18 mouse cellular contexts compared by ENCODE assay signal in the genomic region with DNA sequence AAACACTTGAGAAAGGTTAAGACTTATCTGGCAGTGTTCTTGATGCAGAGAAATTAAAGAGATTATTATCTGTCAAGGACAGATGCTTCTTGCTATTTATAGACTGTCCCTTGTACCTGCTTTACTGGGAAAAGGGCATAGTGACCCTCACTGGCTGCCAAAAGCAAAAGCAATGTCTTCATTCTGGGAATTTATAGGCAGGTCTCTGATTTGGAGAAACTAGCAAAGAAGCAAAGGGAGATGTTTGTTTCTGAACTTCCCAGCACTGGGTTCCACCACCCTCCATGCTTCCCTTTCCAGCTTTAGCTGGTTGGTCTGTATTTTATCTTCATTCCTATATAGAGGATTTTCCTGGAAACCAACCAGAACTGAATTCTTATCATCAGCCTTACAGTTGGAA.
DNase-seq lines count a peak whose midpoint lies in the region; TF ChIP-seq lines count a peak whose summit lies in the region.
"Had no signal": no experiment of that assay in that cellular context is flagged by ENCODE, and none has a peak within 500 bp of the region (broad histone marks: within the 10 kb centered on the region; RNA-seq: fewer than 3 reads in every experiment).

No protein-coding gene starts in this region.

- H3K79me2 ChIP-seq in heart, adult 2 months (replicated peaks; ENCODE audit: control insufficient read depth, insufficient read depth, low read length), result no peaks in the 10 kb centered on the region

- DNase-seq in adrenal gland, adult 2 months, result peak; percentile 52
- DNase-seq in adrenal gland, postnatal 4 days (ENCODE audit: low spot score in 2 of 2), result no peak
- peak; percentile 14 to 29 for DNase-seq in cerebellum, postnatal 10 days
- DNase-seq in cerebellum, adult 11-12 months, result no peak
- no peak for DNase-seq in heart, adult 2 months
- no peak for DNase-seq in heart, embryonic 10.5 days (ENCODE audit: low spot score)
- peak; percentile 37 for DNase-seq in brain, adult 2 months (ENCODE audit: low read depth, low spot score)
- no peak for DNase-seq in liver
- DNase-seq: cerebellum, adult 9-11 months; heart, postnatal 4 days; kidney, adult 11 months; kidney, adult 9 months had no signal

- TF ChIP-seq CTCF in heart, adult 2 months (IDR thresholded peaks at IDR 0.05), result no peak

- H3K9ac ChIP-seq in heart, adult 2 months (ENCODE audit: low read depth, low read length), result no peak overlapping the region
- H3K9ac ChIP-seq: embryonic facial prominence, embryonic 13.5 days; forebrain, embryonic 12.5 days; heart, embryonic 13.5 days; hindbrain, embryonic 12.5 days had no signal

- peaks cover 8% of the 10 kb centered on the region; the same call in 1 of the 2 replicates for H3K36me3 ChIP-seq in heart, adult 2 months (ENCODE audit: control insufficient read depth, insufficient read depth, low read length)
- 0 out of 2 replicates have a peak, but pooled peaks cover 2% of the 10 kb centered on the region for H3K36me3 ChIP-seq in heart, embryonic 10.5 days
- H3K36me3 ChIP-seq: forebrain, embryonic 12.5 days; heart, embryonic 13.5 days; hindbrain, embryonic 12.5 days had no signal

- H3K9me3 ChIP-seq in heart, embryonic 10.5 days, result no peaks in the 10 kb centered on the region
- H3K9me3 ChIP-seq: embryonic facial prominence, embryonic 13.5 days; forebrain, embryonic 12.5 days; heart, embryonic 13.5 days; hindbrain, embryonic 12.5 days had no signal

- H3K4me3 ChIP-seq in heart, adult 2 months, result no peak overlapping the region
- no peak overlapping the region for H3K4me3 ChIP-seq in heart, embryonic 10.5 days
- H3K4me3 ChIP-seq: embryonic facial prominence, embryonic 13.5 days; forebrain, embryonic 12.5 days; heart, embryonic 13.5 days; hindbrain, embryonic 12.5 days had no signal

- TF ChIP-seq EP300 in heart, adult 2 months (IDR thresholded peaks at IDR 0.05; ENCODE audit: insufficient read depth, low read depth, low read length), result no peak

- intact Hi-C loops in heart, adult 2 months (cut with DNase I), result no loop called here

- no peaks in the 10 kb centered on the region; the same call in 1 of the 2 replicates for H3K4me1 ChIP-seq in heart, adult 2 months (ENCODE audit: control insufficient read depth, insufficient read depth, low read length)
- H3K4me1 ChIP-seq in heart, embryonic 10.5 days, result no peaks in the 10 kb centered on the region
- H3K4me1 ChIP-seq: embryonic facial prominence, embryonic 13.5 days; forebrain, embryonic 12.5 days; hindbrain, embryonic 12.5 days had no signal

- TF ChIP-seq POLR2A in heart, adult 2 months (IDR thresholded peaks at IDR 0.05; ENCODE audit: insufficient read depth, low read depth, low read length), result no peak

- peak overlapping the region; percentile 42; the same call in 1 of the 2 replicates for H3K27ac ChIP-seq in heart, adult 2 months
- H3K27ac ChIP-seq in heart, embryonic 10.5 days, result no peak overlapping the region
- H3K27ac ChIP-seq: embryonic facial prominence, embryonic 13.5 days; forebrain, embryonic 12.5 days; heart, embryonic 13.5 days; hindbrain, embryonic 12.5 days; hindbrain, postnatal 0 days; kidney, postnatal 0 days had no signal

- no peaks in the 10 kb centered on the region for H3K27me3 ChIP-seq in heart, adult 2 months (ENCODE audit: control insufficient read depth, insufficient read depth, low read length)
- no peaks in the 10 kb centered on the region for H3K27me3 ChIP-seq in heart, embryonic 10.5 days (ENCODE audit: insufficient read depth, poor library complexity, severe bottlenecking)
- H3K27me3 ChIP-seq: embryonic facial prominence, embryonic 13.5 days; forebrain, embryonic 12.5 days; heart, embryonic 13.5 days; hindbrain, embryonic 12.5 days had no signal

Comparison
In these comparisons a context has a peak if more than half of its experiments do, and no peak if none do; other contexts are left out.
1. DNase-seq: peak in adrenal gland, adult 2 months (single experiment), cerebellum, postnatal 10 days (2 of 2) and brain, adult 2 months (single experiment); none in adrenal gland, postnatal 4 days (0 of 2), cerebellum, adult 11-12 months (single experiment), heart, adult 2 months (0 of 2), heart, embryonic 10.5 days (single experiment) and liver (single experiment).